Mouse (Mus musculus): ENCODE measurements at regions not wholly inside any gene's neighbourhood (a gene's known extent, or its start where the extent isn't known, plus 50 kb on each side); places are given as distances from the start of the nearest gene placed in this dataset.
A peak's percentile ranks its signal among the peaks of the same experiment; 100 is the strongest.

DNA sequence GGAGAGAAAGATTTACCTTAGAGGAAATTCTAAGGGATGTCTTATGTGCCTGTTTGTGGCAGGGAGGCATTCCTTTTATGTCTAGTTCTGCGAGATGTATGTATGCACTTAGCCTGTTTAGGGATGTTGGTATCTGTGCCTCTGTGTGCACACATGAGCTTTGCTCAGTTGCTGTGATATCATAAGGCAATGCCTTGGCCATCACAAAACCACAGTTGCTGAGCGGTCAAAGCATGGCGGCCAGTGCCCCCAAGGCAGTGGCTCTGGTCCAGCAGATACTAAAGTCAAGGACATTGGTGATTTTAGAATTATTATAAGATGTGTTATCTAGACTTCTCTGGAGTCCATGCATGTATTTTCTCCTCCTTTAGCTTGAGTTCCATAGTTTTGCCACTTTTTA lies 119.5 kb downstream of the Ube2e3 start:
- no peak overlapping the region for H3K4me3 ChIP-seq
- WGBS, result 71% methylated on average over 3 of the region's 3 CpGs
- H3K4me2 ChIP-seq, result no peak overlapping the region
- no peak for ATAC-seq (ENCODE audit: low FRiP score, low read depth)
- H3K36me3 ChIP-seq, result no peaks in the 10 kb centered on the region
- peaks cover 5% of the 10 kb centered on the region; the same call in 1 of the 2 replicates for H3K4me1 ChIP-seq (replicated peaks)
- no peaks in the 10 kb centered on the region for H3K27me3 ChIP-seq
- 0 out of 2 replicates have a peak overlapping the region, but pooled peaks have one; percentile 14 for H3K27ac ChIP-seq (replicated peaks)
- H3K9me3 ChIP-seq, result no peaks in the 10 kb centered on the region
- H3K9ac ChIP-seq, result no peak overlapping the region

GRCm38 (mm10) chr2:78988224-78988623 lies 120.3 kb downstream of the Ube2e3 start:
- WGBS, result 89% methylated on average over 2 of the region's 2 CpGs
- Histone ChIP-seq H3K27me3 (no peaks in the 10 kb centered on the region), H3K36me3 (no peaks in the 10 kb centered on the region), H3K27ac (replicated peaks) (no peak overlapping the region), H3K4me2 (no peak overlapping the region), H3K9ac (no peak overlapping the region), H3K9me3 (no peaks in the 10 kb centered on the region), H3K4me1 (replicated peaks) (peaks cover 5% of the 10 kb centered on the region; the same call in 1 of the 2 replicates), H3K4me3 (no peak overlapping the region)
- ATAC-seq (ENCODE audit: low FRiP score, low read depth), result no peak

GRCm38 (mm10) chr2:78994800-78995555 lies 127.1 kb downstream of the Ube2e3 start:
- H3K9ac ChIP-seq, result no peak overlapping the region
- H3K27ac ChIP-seq (replicated peaks), result no peak overlapping the region
- no peak overlapping the region for H3K4me2 ChIP-seq
- no peak overlapping the region for H3K4me3 ChIP-seq
- WGBS, result 85% methylated on average over 3 of the region's 3 CpGs
- no peaks in the 10 kb centered on the region for H3K27me3 ChIP-seq
- no peaks in the 10 kb centered on the region for H3K9me3 ChIP-seq
- H3K4me1 ChIP-seq (replicated peaks), result no peaks in the 10 kb centered on the region
- no peak for ATAC-seq (ENCODE audit: low FRiP score, low read depth)
- no peaks in the 10 kb centered on the region for H3K36me3 ChIP-seq

- no peak for ATAC-seq (ENCODE audit: low FRiP score, low read depth)
- no peaks in the 10 kb centered on the region for H3K9me3 ChIP-seq
- H3K4me3 ChIP-seq, result no peak overlapping the region
- no peaks in the 10 kb centered on the region for H3K36me3 ChIP-seq
- 98% methylated on average over 8 of the region's 8 CpGs for WGBS
- no peaks in the 10 kb centered on the region for H3K4me1 ChIP-seq (replicated peaks)
- H3K27me3 ChIP-seq, result no peaks in the 10 kb centered on the region
- H3K9ac ChIP-seq, result no peak overlapping the region
- no peak overlapping the region for H3K4me2 ChIP-seq
- no peak overlapping the region for H3K27ac ChIP-seq (replicated peaks)
Observed at GRCm38 (mm10) chr2:78998637-78999036, 130.7 kb downstream of the Ube2e3 start.

DNA sequence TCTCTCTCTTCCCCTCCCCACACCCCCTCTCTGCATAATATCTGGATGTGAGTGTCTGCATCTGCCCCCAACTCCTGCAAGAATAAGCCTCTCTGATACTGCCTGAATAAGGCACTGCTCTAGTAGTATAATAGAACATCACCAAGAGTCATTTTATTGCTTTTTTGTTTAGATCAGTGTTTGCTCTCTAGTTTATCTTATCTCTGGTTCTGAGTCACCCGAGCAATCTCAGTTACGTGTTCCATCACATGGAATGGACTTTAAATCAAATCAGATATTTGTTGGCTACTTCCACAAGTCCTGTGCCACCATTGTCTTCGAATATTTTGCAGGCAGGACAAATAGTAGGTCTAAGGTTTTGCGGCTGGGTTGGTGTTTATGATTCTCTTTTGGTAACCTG lies 131.5 kb downstream of the Ube2e3 start:
- Histone ChIP-seq H3K9me3 (no peaks in the 10 kb centered on the region), H3K4me2 (no peak overlapping the region), H3K27me3 (no peaks in the 10 kb centered on the region), H3K27ac (replicated peaks) (no peak overlapping the region), H3K36me3 (no peaks in the 10 kb centered on the region), H3K9ac (no peak overlapping the region), H3K4me1 (replicated peaks) (no peaks in the 10 kb centered on the region), H3K4me3 (no peak overlapping the region)
- no peak for ATAC-seq (ENCODE audit: low FRiP score, low read depth)
- 91% methylated on average over 4 of the region's 4 CpGs for WGBS

GRCm38 (mm10) chr2:79004862-79005261 lies 136.9 kb downstream of the Ube2e3 start:
- no peaks in the 10 kb centered on the region for H3K9me3 ChIP-seq
- ATAC-seq (ENCODE audit: low FRiP score, low read depth), result no peak
- no peak overlapping the region for H3K27ac ChIP-seq (replicated peaks)
- H3K27me3 ChIP-seq, result no peaks in the 10 kb centered on the region
- no peak overlapping the region for H3K4me2 ChIP-seq
- no peak overlapping the region for H3K4me3 ChIP-seq
- no peaks in the 10 kb centered on the region for H3K4me1 ChIP-seq (replicated peaks)
- no peaks in the 10 kb centered on the region for H3K36me3 ChIP-seq
- H3K9ac ChIP-seq, result no peak overlapping the region
- WGBS, result 44% methylated on average over 1 of the region's 1 CpGs

DNA sequence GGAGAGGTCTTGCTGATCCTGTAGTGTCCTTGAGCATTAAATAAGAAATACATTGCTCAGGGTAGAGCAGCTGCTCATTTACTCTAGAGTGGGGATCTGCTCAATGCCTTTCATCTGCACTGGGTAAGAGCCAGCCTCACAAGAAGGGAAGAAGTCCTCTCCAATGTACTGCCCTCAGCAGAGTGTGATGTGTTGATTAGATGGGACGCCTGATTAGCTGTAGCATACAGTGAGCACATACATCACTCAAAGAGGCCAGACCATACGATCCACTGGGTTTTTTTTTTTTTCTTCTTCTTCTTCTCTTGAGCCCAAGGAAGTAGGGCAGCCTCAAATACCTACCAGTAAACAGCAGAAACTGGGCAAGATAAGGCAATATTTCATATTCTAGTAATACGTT lies 140.7 kb downstream of the Ube2e3 start:
- Histone ChIP-seq H3K36me3 (no peaks in the 10 kb centered on the region), H3K4me3 (no peak overlapping the region), H3K4me2 (no peak overlapping the region), H3K4me1 (replicated peaks) (no peaks in the 10 kb centered on the region), H3K9me3 (no peaks in the 10 kb centered on the region), H3K27me3 (no peaks in the 10 kb centered on the region), H3K9ac (no peak overlapping the region), H3K27ac (replicated peaks) (no peak overlapping the region)
- WGBS, result 84% methylated on average over 3 of the region's 3 CpGs
- ATAC-seq (ENCODE audit: low FRiP score, low read depth), result no peak

GRCm38 (mm10) chr2:79009791-79010190 lies 141.9 kb downstream of the Ube2e3 start:
- no peak overlapping the region for H3K4me3 ChIP-seq
- no peaks in the 10 kb centered on the region for H3K36me3 ChIP-seq
- no peak overlapping the region for H3K9ac ChIP-seq
- ATAC-seq (ENCODE audit: low FRiP score, low read depth), result no peak
- H3K9me3 ChIP-seq, result no peaks in the 10 kb centered on the region
- H3K27ac ChIP-seq (replicated peaks), result no peak overlapping the region
- H3K4me2 ChIP-seq, result no peak overlapping the region
- H3K27me3 ChIP-seq, result no peaks in the 10 kb centered on the region
- H3K4me1 ChIP-seq (replicated peaks), result no peaks in the 10 kb centered on the region
- WGBS, result 58% methylated on average over 2 of the region's 2 CpGs

DNA sequence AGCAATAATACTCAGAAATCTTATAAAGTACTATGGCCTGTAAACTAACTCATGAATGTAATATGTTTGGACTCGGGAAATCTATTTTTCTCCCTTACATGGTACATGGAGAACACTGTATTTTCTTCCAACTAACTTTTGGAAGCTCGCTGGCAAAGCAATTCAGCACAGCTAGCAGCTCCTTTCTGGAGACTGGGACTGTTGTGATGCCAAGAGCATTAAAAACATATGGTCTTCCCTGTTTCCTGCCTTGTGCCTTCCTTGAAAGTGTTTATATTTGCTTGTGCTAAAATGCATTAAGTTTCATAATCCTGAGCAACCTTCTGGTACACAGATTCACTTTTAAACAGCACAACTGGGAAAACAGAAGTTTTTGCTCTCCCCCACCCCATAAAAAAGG lies 142.3 kb downstream of the Ube2e3 start:
- Histone ChIP-seq H3K27ac (replicated peaks) (no peak overlapping the region), H3K27me3 (no peaks in the 10 kb centered on the region), H3K36me3 (no peaks in the 10 kb centered on the region), H3K4me3 (no peak overlapping the region), H3K9ac (no peak overlapping the region), H3K4me1 (replicated peaks) (no peaks in the 10 kb centered on the region), H3K4me2 (no peak overlapping the region), H3K9me3 (no peaks in the 10 kb centered on the region)
- 77% methylated on average over 2 of the region's 2 CpGs for WGBS
- ATAC-seq (ENCODE audit: low FRiP score, low read depth), result no peak

DNA sequence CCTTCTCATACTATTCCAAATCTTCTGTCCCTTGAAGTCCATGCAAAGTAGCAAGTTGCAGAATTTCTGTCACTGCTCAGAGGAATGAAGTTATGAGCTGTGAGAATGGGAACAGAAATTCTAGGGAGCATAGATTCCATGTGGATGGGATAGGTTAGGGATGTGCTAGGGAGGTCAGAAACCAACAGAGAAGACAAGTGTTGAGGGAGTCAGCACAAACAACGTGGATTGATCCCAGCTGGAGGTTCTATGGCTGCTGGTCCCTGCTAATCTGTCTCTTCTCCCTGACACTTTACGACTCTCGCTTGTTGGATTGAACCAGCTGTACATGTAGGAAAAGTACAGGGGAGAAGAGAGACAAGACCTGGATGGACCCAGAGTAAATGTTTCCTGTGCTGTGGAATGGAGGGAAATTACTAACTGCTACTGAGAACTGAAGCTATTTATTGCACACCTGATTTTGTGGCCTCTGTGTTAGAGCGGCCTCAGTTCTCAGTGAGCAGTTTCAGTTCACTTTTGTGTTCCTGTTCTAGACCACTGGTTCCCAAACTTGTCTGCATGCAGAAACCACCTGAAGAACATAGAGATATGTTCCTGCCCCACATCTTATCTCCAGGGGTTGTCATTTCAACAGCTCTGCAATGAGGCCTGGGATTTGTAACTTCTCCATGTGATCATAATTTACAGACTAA lies 151.0 kb downstream of the Ube2e3 start:
- Histone ChIP-seq H3K36me3 (no peaks in the 10 kb centered on the region), H3K27me3 (no peaks in the 10 kb centered on the region), H3K9ac (no peak overlapping the region), H3K4me1 (replicated peaks) (no peaks in the 10 kb centered on the region), H3K4me2 (no peak overlapping the region), H3K4me3 (no peak overlapping the region), H3K27ac (replicated peaks) (no peak overlapping the region), H3K9me3 (no peaks in the 10 kb centered on the region)
- WGBS, result 83% methylated on average over 4 of the region's 4 CpGs
- no peak for ATAC-seq (ENCODE audit: low FRiP score, low read depth)

- H3K36me3 ChIP-seq, result no peaks in the 10 kb centered on the region
- 75% methylated on average over 2 of the region's 2 CpGs for WGBS
- no peak overlapping the region for H3K4me3 ChIP-seq
- H3K9me3 ChIP-seq, result no peaks in the 10 kb centered on the region
- ATAC-seq (ENCODE audit: low FRiP score, low read depth), result no peak
- H3K27me3 ChIP-seq, result no peaks in the 10 kb centered on the region
- no peak overlapping the region for H3K9ac ChIP-seq
- no peak overlapping the region for H3K27ac ChIP-seq (replicated peaks)
- H3K4me2 ChIP-seq, result no peak overlapping the region
- 0 out of 2 replicates have a peak, but pooled peaks cover 9% of the 10 kb centered on the region for H3K4me1 ChIP-seq (replicated peaks)
Observed at GRCm38 (mm10) chr2:79022954-79023353, 155.0 kb downstream of the Ube2e3 start.

- Histone ChIP-seq H3K9ac (no peak overlapping the region), H3K9me3 (no peaks in the 10 kb centered on the region), H3K27ac (replicated peaks) (no peak overlapping the region), H3K4me3 (no peak overlapping the region), H3K4me1 (replicated peaks) (0 out of 2 replicates have a peak, but pooled peaks cover 9% of the 10 kb centered on the region), H3K36me3 (no peaks in the 10 kb centered on the region), H3K4me2 (no peak overlapping the region), H3K27me3 (no peaks in the 10 kb centered on the region)
- no peak for ATAC-seq (ENCODE audit: low FRiP score, low read depth)
- 93% methylated on average over 4 of the region's 4 CpGs for WGBS
Observed at GRCm38 (mm10) chr2:79025678-79026077, 157.8 kb downstream of the Ube2e3 start.

Data from hindbrain, embryonic 15.5 days (tissue).